Mouse (Mus musculus) stomach, postnatal 0 days (tissue): ENCODE data around the gene Tatdn3. TPM values are rescaled to one million over a fixed set of nuclear protein-coding genes. Genes with fewer than 3 reads are reported as not detected.

ENCODE experiments used
- ATAC-seq: fragments of 200-750 bp; cut with Nextera tagmentation; 2 replicates; pipeline ENCODE4 v1.8.0; 2017; ENCODE audit not compliant: low FRiP score, low TSS enrichment
- DNase-seq: peaks from one replicate; pipeline ENCODE4 v3.0.0-alpha.2; 2016; ENCODE audit warnings: low spot score
- H3K27ac ChIP-seq: fragments of 300-500 bp; sonication (generic); replicated peaks from 2 replicates; pipeline ENCODE4 v1.5.1; 2014; ENCODE audit warnings: mild to moderate bottlenecking, control low read depth
- H3K27me3 ChIP-seq: fragments of 300-500 bp; sonication (generic); 2 replicates; pipeline ENCODE4 v1.6.1; 2014; ENCODE audit warnings: low read length; ENCODE audit not compliant: control insufficient read depth, insufficient read depth
- H3K36me3 ChIP-seq: fragments of 300-500 bp; sonication (generic); 2 replicates; pipeline ENCODE4 v1.6.1; 2014; ENCODE audit warnings: low read length, mixed read lengths; ENCODE audit not compliant: control insufficient read depth, insufficient read depth
- H3K4me1 ChIP-seq: fragments of 300-500 bp; sonication (generic); replicated peaks from 2 replicates; pipeline ENCODE4 v1.6.1; 2014; ENCODE audit warnings: antibody characterized with exemption; ENCODE audit not compliant: control insufficient read depth, insufficient read depth
- H3K4me2 ChIP-seq: fragments of 300-500 bp; sonication (generic); replicated peaks from 2 replicates; pipeline ENCODE4 v1.6.1; 2014; ENCODE audit warnings: low read depth, mild to moderate bottlenecking, control low read depth, moderate library complexity
- H3K4me3 ChIP-seq: fragments of 300-500 bp; sonication (generic); 2 replicates; pipeline ENCODE4 v1.5.1; 2014; ENCODE audit warnings: low read depth, low read length, control low read depth
- H3K9ac ChIP-seq: fragments of 300-500 bp; sonication (generic); 2 replicates; pipeline ENCODE4 v1.6.1; 2014; ENCODE audit warnings: mild to moderate bottlenecking, low read length, control low read depth, mixed read lengths
- H3K9me3 ChIP-seq: fragments of 300-500 bp; sonication (generic); 2 replicates; pipeline ENCODE4 v1.6.1; 2016; ENCODE audit warnings: low read length; ENCODE audit not compliant: control insufficient read depth
- CTCF ChIP-seq: IDR thresholded peaks from 2 replicates; pipeline ENCODE4 v1.5.1; 2016; ENCODE audit warnings: antibody characterized with exemption, low read depth, mild to moderate bottlenecking, moderate library complexity
- EP300 ChIP-seq: optimal IDR thresholded peaks from 2 replicates; pipeline ENCODE3; 2016; ENCODE audit warnings: antibody characterized with exemption
- WGBS: fragments of 180-500 bp; shearing (Covaris S2); extraction: QIAGEN DNeasy Blood & Tissue Kit; methylation state at CpG from one replicate; pipeline ENCODE4 v1.1.7; 2014; 5-methylcytosine and 5-hydroxymethylcytosine counted together
- polyA plus RNA-seq: library from polyadenylated mRNA; unstranded; fragments of >200 nt; fragmentation: Nextera tagmentation; extraction: Ambion mirVana; gene quantifications from 2 replicates; pipeline ENCODE4 v1.2.1, GENCODE M21; 2015

Tatdn3 gene
- polyA plus RNA-seq, 1 experiment from 2014 or later: 8.9 TPM

DNA sequence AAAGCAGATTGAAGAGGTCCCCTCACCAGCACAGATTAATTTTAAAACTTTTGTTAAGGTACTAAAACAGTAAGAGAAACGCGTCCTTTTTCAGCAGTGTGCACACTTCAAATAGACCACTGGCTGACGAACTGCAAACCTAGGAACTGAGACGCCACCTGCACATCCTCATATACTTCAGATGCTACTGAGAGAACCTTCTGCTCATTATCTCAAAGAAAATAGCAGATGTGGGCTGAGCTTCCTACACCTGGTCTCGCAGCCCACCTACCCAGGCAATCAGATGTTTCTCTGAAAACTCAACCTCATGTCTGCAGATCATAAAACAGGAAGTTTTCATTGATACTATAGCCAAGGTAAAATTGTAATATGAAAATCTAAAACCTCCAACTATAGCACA, 42.9 kb downstream of the Tatdn3 start:
- no peak for ATAC-seq
- H3K4me2 ChIP-seq: no peak overlapping the region
- WGBS: 93% methylated on average over 5 of the region's 5 CpGs

DNA sequence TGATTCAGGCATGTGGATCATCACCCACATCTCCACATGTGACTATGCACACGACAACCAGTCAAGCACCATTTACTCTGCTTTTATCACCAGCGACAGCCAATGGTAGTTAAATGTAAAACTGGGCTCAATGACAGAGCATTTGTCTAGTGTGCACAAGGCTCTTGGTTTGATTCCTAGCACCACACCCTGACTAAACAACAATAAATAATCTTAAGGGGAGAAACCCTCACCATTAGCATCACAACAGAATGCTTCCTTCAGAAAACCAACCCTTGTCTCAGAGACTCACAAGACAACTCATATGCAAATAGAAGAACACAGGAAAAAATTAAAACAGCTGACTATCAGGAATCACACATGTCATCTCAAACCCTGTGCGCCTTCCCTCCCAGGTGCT, 48.5 kb downstream of the Tatdn3 start:
- ATAC-seq (no peak), DNase-seq (no peak)
- WGBS: 97% methylated on average over 3 of the region's 3 CpGs
- H3K27me3 ChIP-seq: no peaks in the 10 kb centered on the region
- H3K27ac ChIP-seq: no peak overlapping the region
- no peak for TF ChIP-seq EP300
- TF ChIP-seq CTCF: no peak
- H3K4me2 ChIP-seq: no peak overlapping the region
- H3K9me3 ChIP-seq: no peaks in the 10 kb centered on the region
- H3K4me1 ChIP-seq: no peaks in the 10 kb centered on the region
- H3K36me3 ChIP-seq: no peaks in the 10 kb centered on the region; the same call in 1 of the 2 replicates
- H3K9ac ChIP-seq: no peak overlapping the region
- H3K4me3 ChIP-seq: no peak overlapping the region

More for the DNA sequence above, 42.9 kb downstream of the Tatdn3 start:
- peaks cover 2% of the 10 kb centered on the region for H3K4me1 ChIP-seq
- H3K27ac ChIP-seq: no peak overlapping the region
- H3K9me3 ChIP-seq: no peaks in the 10 kb centered on the region
- DNase-seq: no peak
- H3K4me3 ChIP-seq: no peak overlapping the region
- H3K36me3 ChIP-seq: 0 out of 2 replicates have a peak, but pooled peaks cover 5% of the 10 kb centered on the region
- no peak for TF ChIP-seq EP300
- no peak overlapping the region for H3K9ac ChIP-seq
- H3K27me3 ChIP-seq: no peaks in the 10 kb centered on the region

DNA sequence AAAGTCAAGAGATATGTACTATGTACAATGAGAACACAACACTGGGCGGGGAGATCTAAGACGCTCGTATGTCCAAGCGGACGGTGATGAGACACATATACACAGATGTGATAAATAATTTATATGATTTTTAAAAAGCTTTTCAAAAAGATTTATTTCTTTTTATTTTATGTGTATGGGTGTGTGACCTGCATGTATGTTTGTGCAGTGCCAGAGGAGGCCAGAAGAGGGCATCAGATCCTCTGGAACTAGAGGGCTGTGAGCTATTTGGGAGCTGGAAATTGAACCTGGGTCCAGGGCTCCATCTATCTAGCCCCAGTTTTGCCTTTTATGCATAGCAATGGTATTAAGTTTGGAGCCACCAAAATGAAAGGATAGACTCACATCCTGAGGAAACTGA, 54.0 kb downstream of the Tatdn3 start:
- H3K9me3 ChIP-seq: no peaks in the 10 kb centered on the region
- ATAC-seq: no peak
- H3K9ac ChIP-seq: no peak overlapping the region
- no peaks in the 10 kb centered on the region for H3K27me3 ChIP-seq
- no peaks in the 10 kb centered on the region for H3K4me1 ChIP-seq
- no peak for DNase-seq
- no peak overlapping the region for H3K4me2 ChIP-seq
- peaks cover 8% of the 10 kb centered on the region for H3K36me3 ChIP-seq
- no peak overlapping the region for H3K4me3 ChIP-seq
- over 99% methylated on average over 5 of the region's 5 CpGs for WGBS
- no peak overlapping the region for H3K27ac ChIP-seq
- TF ChIP-seq EP300: no peak
- peak; percentile 46 for TF ChIP-seq CTCF

GRCm38 (mm10) chr1:191002201-191002600, 60.5 kb downstream of the Tatdn3 start:
- ATAC-seq (no peak), DNase-seq (no peak)
- WGBS: 64% methylated on average over 6 of the region's 6 CpGs

GRCm38 (mm10) chr1:191000686-191001085, 62.0 kb downstream of the Tatdn3 start:
- WGBS: 80% methylated on average over 3 of the region's 3 CpGs
- Histone ChIP-seq H3K4me1 (no peaks in the 10 kb centered on the region), H3K9me3 (no peaks in the 10 kb centered on the region), H3K27me3 (no peaks in the 10 kb centered on the region), H3K27ac (no peak overlapping the region), H3K9ac (no peak overlapping the region), H3K36me3 (no peaks in the 10 kb centered on the region), H3K4me3 (no peak overlapping the region), H3K4me2 (no peak overlapping the region)
- TF ChIP-seq CTCF (no peak), EP300 (no peak)
- DNase-seq (no peak), ATAC-seq (no peak)

More at GRCm38 (mm10) chr1:191002201-191002600, 60.5 kb downstream of the Tatdn3 start:
- Histone ChIP-seq H3K4me3 (no peak overlapping the region), H3K9ac (no peak overlapping the region), H3K27me3 (no peaks in the 10 kb centered on the region), H3K27ac (no peak overlapping the region), H3K9me3 (no peaks in the 10 kb centered on the region), H3K4me2 (no peak overlapping the region), H3K36me3 (peaks cover 2% of the 10 kb centered on the region; the same call in 1 of the 2 replicates), H3K4me1 (no peaks in the 10 kb centered on the region)
- TF ChIP-seq CTCF (peak; percentile 70), EP300 (no peak)

- no peak overlapping the region for H3K27ac ChIP-seq
- H3K4me3 ChIP-seq: no peak overlapping the region
- H3K36me3 ChIP-seq: no peaks in the 10 kb centered on the region
- no peak overlapping the region for H3K9ac ChIP-seq
- H3K4me2 ChIP-seq: no peak overlapping the region
- no peak for ATAC-seq
- H3K27me3 ChIP-seq: no peaks in the 10 kb centered on the region
- no peaks in the 10 kb centered on the region for H3K9me3 ChIP-seq
- WGBS: 72% methylated on average over 1 of the region's 1 CpGs
- DNase-seq: no peak
- H3K4me1 ChIP-seq: no peaks in the 10 kb centered on the region
- TF ChIP-seq CTCF (no peak), EP300 (no peak)
These were observed 64.7 kb downstream of the Tatdn3 start for GRCm38 (mm10) chr1:190998027-190998426.
